Mouse (Mus musculus) kidney, postnatal 10 days (tissue): Measurements from ENCODE around the gene Tcaf1.

Experiments
- DNase-seq: peaks from one replicate; pipeline ENCODE4 v3.0.0; 2021; ENCODE audit warnings: mixed read lengths

Tcaf1 gene

GRCm38 (mm10) chr6:42709291-42710211 lies at the start of gene Tcaf1:
Gene Tcaf1, minus strand, starts transcription at chr6:42710088.
- DNase-seq: peak; percentile 89

- no peak for DNase-seq
Measured at GRCm38 (mm10) chr6:42756104-42756503, 46.2 kb upstream of the Tcaf1 start, which contains the start of gene Olfr38. Gene Olfr38, plus strand, starts transcription at chr6:42756404.

DNA sequence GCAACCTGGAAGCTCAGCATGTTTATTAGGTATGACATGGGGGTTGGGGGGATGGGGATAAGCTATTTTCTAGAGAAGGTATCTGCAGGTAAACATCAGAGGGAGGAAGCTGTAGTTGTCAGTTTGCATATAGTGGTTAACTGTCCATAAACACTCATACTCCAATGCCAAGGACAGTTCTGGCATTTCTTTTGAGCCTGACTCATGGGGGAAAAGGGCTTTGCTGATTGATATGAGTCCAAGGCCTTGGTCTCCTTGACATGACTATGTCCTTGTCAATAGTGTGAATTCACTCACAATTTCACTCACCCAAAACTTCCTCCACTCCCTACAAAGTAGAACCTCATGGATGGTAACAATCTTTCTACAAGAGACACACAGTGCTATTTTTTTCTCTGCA lies 38.0 kb upstream of the Tcaf1 start:
- no peak for DNase-seq

DNA sequence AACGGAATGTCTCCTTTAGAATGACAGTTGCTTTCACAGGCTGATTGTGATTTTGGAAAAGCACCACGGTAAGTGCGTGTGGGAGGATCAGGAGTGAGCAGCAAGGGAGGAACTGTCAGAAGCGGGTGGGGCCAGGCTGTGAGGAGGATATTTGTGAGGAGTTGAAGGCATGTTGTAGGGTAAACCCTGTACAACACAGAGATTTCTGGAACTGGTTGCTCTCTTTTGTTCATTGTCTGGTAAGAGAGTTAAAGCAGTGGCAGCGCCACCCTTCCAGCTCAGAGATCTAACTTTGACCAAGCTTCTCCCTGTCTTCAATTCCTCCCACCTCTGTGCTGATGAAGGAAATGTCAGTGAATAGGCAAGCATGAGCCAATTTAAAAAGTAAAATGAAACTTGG lies 32.4 kb upstream of the Tcaf1 start:
- DNase-seq: no peak

- no peak for DNase-seq
Measured at GRCm38 (mm10) chr6:42739071-42739470, 29.2 kb upstream of the Tcaf1 start, which contains the start of gene Olfr453. Gene Olfr453, plus strand, starts transcription at chr6:42739371.

GRCm38 (mm10) chr6:42717973-42718372 lies 8.1 kb upstream of the Tcaf1 start:
- DNase-seq: no peak

- no peak for DNase-seq
Measured at GRCm38 (mm10) chr6:42714668-42715067, 4.8 kb upstream of the Tcaf1 start.

DNA sequence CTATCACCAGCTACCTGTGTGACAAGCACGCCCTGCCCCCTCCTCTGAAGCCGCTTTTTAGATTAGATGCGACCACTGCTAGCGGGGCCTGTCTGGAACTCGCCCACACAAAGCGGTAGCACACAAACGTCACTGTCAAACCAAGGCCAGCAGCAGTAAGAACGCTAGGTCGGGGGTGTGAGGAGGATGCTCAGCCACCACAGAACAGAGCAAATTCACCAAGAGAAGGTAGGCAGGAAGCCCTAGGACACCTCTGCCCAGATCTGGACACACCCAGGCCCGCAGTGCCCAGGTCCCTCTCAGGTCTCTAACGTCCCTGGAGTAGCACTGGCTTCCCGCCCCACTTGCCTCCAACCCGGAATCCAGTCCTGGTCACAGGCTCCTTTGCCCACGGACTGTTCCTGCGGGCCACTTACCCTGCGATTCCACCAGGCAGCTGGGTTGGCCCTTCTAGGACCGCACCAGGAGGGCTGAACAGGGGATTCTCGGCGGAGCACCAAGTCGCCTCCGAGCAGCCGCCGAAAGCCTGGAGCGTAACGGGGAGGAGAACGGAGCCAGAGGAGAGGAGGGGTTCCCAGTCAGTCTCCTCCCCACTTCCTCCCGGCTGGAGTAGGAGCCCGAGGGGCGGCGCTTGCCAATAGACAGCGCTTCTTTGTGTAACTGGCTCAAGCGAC lies 17.2 kb downstream of the Tcaf1 start:
- peak; percentile 90 for DNase-seq

DNA sequence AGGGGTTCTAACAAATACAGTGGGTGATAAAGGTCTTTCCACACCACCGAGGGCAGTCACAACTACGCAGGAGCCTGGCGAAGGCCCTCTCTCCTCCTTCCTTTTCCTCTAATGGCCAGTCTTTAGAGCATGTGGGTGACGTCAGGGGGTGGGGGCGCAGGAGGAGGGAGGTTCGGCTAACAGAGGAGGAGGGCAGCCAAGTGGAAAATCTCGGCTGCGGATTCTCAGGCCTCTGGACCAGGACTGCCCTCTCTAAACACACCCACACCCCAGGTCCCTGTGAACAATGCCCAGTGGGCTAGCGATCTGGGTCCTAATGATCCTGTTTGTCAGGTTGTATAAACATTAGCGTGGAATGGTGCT lies 17.8 kb downstream of the Tcaf1 start:
- peak; percentile 94 for DNase-seq

- no peak for DNase-seq
Measured at GRCm38 (mm10) chr6:42689761-42690160, 20.1 kb downstream of the Tcaf1 start.

- no peak for DNase-seq
Measured at GRCm38 (mm10) chr6:42687907-42688306, 22.0 kb downstream of the Tcaf1 start.

GRCm38 (mm10) chr6:42680077-42680476 lies 29.8 kb downstream of the Tcaf1 start:
- no peak for DNase-seq

DNA sequence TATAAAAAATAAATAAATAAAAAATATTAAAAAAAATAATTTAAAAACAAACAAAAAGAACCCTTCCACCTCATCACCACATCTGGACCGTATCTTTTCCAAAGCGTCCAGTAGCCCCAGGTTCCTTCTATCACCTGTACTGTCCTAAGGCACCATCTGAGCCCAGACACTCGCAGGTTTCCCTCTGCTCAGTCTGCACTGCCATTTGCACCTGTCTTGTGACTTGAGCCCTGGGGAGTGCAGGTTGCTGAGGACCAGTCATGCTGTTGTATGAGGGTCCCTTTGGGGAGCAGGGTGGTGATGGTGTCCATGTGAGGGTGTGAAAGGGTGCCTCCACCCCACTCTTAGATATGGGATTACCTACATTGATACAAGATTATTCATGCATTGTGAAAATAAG lies 33.9 kb downstream of the Tcaf1 start:
- no peak for DNase-seq

DNA sequence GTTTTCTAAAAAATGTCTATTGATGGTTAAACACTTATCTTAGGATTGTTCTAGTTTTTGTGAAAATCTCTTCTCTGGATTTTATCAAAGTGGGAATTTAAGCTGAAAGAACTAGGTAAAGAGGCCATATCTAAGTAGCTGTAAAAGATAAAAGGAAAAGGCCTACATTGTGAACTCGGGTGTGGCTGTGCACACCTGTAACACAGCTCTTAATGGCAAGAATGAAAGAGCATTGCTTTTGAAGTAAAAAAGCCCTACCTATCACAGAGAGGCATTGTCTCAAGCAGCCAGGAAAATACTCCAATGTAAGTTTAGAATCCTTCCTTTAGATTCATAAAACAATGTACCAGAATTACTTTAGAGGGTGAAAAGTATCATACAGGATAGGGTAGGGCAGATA lies 38.1 kb downstream of the Tcaf1 start:
- DNase-seq: no peak

- DNase-seq: no peak
Measured at GRCm38 (mm10) chr6:42667722-42668121, 42.2 kb downstream of the Tcaf1 start.

DNA sequence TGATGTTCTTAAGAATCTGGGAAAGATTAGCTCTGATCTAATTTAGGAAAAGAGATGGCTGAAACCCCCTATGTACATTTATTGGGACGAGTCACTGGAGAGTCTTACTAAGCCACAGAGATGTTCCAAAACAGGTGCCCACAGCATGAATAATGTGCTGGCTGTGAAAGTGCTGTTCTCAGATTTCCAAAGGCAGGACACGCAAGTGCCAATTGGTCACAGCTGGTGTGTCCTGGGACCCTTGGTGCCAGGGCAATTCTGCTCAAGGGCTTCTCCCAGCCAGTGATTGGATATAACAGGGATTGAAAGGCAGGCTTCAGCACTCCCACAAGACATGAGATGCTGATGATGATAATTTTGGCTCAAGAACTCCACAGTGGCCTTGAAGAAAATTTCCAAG lies 48.1 kb downstream of the Tcaf1 start:
- DNase-seq: no peak

- DNase-seq: peak; percentile 94
Measured at GRCm38 (mm10) chr6:42644912-42645549, 64.9 kb downstream of the Tcaf1 start, which contains the start of gene Tcaf2. Gene Tcaf2, minus strand, starts transcription at chr6:42645254.

DNA sequence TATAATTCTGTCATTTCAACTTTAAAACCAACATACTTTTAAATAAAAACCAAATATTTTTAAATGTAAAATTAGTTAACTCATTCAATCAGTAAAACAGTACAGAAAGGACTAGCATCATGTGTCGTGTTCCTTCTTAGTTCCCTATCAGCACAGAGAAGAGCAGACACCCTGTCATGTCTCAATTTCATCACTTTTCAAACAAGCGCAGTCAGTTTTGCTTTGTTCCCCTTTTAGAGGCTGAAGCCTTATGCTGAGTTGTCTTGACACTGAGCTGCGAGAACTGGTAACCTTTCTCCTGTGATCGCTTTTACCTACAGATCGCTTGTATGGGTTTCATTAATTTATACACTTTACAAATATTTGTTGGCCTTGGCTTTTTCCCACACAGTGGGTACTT lies 75.5 kb downstream of the Tcaf1 start:
- no peak for DNase-seq

- no peak for DNase-seq
Measured at GRCm38 (mm10) chr6:42631395-42631794, 78.5 kb downstream of the Tcaf1 start.
